Mouse (Mus musculus) heart, postnatal 0 days (tissue): ENCODE data around the gene 2310057M21Rik.

ENCODE experiments used
- CTCF ChIP-seq: IDR thresholded peaks from 2 replicates; pipeline ENCODE4 v1.5.1; 2016; ENCODE audit warnings: antibody characterized with exemption, control low read depth, low read depth
- EP300 ChIP-seq: IDR thresholded peaks from 2 replicates; pipeline ENCODE4 v1.6.1; 2016; ENCODE audit warnings: antibody characterized with exemption, low read depth

DNA sequence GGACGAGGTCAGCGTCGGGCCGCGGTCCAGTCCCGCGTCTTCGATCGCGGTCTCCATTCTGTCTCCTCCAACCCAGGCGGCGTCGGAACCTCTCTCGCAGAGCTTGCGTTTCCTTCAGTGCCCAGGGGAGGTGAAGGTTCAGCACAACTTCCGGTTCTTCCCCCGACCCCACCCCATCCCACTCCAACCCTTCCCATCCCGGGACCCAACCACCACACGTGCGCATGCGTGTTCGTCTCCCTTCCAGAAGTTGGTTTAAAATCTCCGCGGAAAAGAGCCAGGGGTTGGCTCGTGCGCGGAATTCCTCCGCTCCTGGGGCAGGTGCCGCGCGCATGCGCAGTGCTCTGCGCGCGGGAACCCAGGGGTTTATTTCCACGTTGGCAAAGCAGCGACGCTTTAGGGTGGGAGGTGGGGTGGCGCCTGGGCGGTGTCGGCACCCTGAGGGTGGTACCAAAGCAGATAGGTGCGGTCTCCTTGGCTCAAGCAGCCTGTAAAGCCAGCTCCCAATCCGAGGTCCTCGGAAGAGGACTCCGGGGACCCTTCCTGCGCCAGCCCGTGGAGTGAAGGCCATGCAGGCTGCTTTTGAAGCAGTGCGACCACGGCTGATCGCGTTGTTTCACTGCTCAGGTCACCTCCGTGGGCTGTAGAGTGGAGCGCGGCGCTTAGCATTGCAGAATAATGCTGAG lies at the start of gene 2310057M21Rik:
- TF ChIP-seq CTCF (no peak), EP300 (peak; percentile 49; the same call in 1 of the 2 replicates)
